Mouse (Mus musculus) midbrain, embryonic 11.5 days (tissue): ENCODE measurements around the gene Tnni2. TPM values are rescaled to one million over a fixed set of nuclear protein-coding genes. Genes with fewer than 3 reads are reported as not detected.

Experiments used
- ATAC-seq: fragments of 200-750 bp; cut with Nextera tagmentation; 2 replicates; pipeline ENCODE4 v1.8.0; 2017; ENCODE audit warnings: moderate TSS enrichment, moderate library complexity; ENCODE audit not compliant: low FRiP score
- DNase-seq: peaks from one replicate; pipeline ENCODE4 v3.0.0; 2015; ENCODE audit warnings: low spot score; ENCODE audit errors: missing footprints
- H3K27ac ChIP-seq: fragments of 300-500 bp; sonication (generic); 2 replicates; pipeline ENCODE4 v1.5.1; 2014; ENCODE audit warnings: low read depth, low read length
- H3K27me3 ChIP-seq: fragments of 300-500 bp; sonication (generic); 2 replicates; pipeline ENCODE4 v1.6.1; 2014; ENCODE audit warnings: mild to moderate bottlenecking, low read length, moderate library complexity, mixed read lengths; ENCODE audit not compliant: control insufficient read depth, insufficient read depth
- H3K36me3 ChIP-seq: fragments of 300-500 bp; sonication (generic); 2 replicates; pipeline ENCODE4 v1.6.1; 2014; ENCODE audit warnings: mild to moderate bottlenecking, low read length, moderate library complexity, mixed read lengths; ENCODE audit not compliant: control insufficient read depth, insufficient read depth
- H3K4me1 ChIP-seq: fragments of 300-500 bp; sonication (generic); 2 replicates; pipeline ENCODE4 v1.6.1; 2014; ENCODE audit warnings: low read length; ENCODE audit not compliant: control insufficient read depth, insufficient read depth
- H3K4me2 ChIP-seq: fragments of 300-500 bp; sonication (generic); 2 replicates; pipeline ENCODE4 v1.6.1; 2014; ENCODE audit warnings: mild to moderate bottlenecking, moderate library complexity
- H3K4me3 ChIP-seq: fragments of 300-500 bp; sonication (generic); 2 replicates; pipeline ENCODE4 v1.5.1; 2014; ENCODE audit warnings: low read depth, low read length
- H3K9ac ChIP-seq: fragments of 300-500 bp; sonication (generic); 2 replicates; pipeline ENCODE4 v1.6.1; 2014; ENCODE audit warnings: low read length
- H3K9me3 ChIP-seq: fragments of 300-500 bp; sonication (generic); 2 replicates; pipeline ENCODE4 v1.6.1; 2016; ENCODE audit warnings: low read length; ENCODE audit not compliant: control insufficient read depth
- WGBS: fragments of 180-500 bp; shearing (Covaris S2); extraction: QIAGEN DNeasy Blood & Tissue Kit; methylation state at CpG from one replicate; pipeline ENCODE4 v1.1.7; 2014; 5-methylcytosine and 5-hydroxymethylcytosine counted together
- polyA plus RNA-seq: library from polyadenylated mRNA; unstranded; fragments of >200 nt; fragmentation: Nextera tagmentation; extraction: Ambion mirVana; gene quantifications from 2 replicates; pipeline ENCODE4 v1.2.1, GENCODE M21; 2014

The Tnni2 gene
- polyA plus RNA-seq, 1 experiment from 2014 or later, result 0.96 TPM

DNA sequence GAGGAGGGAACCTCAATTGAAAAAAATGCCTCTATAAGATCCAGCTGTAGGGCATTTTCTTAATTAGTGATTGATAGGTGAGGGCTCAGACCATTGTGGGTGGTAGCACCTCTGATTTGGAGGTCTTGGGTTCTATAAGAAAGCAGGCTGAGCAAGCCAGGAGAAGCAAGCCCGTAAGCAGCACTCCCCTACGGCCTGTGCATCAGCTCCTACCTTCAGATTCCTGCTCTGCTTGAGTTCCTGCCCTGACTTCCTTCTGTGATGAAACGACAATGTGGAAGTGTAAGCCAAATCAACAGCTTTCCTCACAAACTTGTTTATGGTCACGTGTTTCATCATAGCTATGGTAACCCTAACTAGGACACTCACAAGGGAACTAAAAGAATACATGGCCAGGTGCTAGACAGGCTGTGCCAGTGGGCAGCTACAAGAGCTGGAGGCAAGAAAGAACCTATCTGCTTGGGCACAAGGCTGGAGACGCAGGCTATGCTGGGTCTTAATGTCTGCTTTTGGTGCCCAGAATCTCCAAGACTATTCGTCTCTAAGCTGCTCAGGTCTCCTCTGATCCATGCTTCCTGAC lies 7.5 kb downstream of the Tnni2 start:
- H3K4me1 ChIP-seq, result no peaks in the 10 kb centered on the region
- no peak overlapping the region for H3K4me3 ChIP-seq
- H3K36me3 ChIP-seq, result no peaks in the 10 kb centered on the region
- no peaks in the 10 kb centered on the region for H3K27me3 ChIP-seq
- no peak overlapping the region for H3K27ac ChIP-seq
- DNase-seq, result no peak
- WGBS, result 78% methylated on average over 6 of the region's 6 CpGs
- no peaks in the 10 kb centered on the region for H3K9me3 ChIP-seq
- no peak overlapping the region for H3K4me2 ChIP-seq
- no peak overlapping the region for H3K9ac ChIP-seq
- no peak for ATAC-seq

DNA sequence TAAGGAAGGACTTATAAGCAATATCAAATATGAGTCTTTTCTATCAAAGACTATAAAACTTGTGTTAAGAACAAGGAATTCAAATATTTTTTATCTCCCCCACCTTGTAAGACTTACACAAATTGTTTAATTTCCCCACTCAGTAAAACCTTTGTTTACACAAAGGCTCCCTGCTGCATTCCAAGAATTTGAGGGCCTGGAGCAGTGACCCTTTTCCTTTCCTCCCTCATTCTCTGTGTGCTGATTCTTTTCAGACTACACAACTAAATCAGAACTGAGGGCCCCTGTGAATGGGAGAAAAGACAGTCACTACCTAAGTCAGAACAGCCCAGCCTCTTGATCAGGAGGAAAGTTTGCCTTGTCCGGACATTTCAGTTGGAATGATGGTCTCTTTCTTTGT lies 13.1 kb downstream of the Tnni2 start:
- H3K9me3 ChIP-seq, result no peaks in the 10 kb centered on the region
- DNase-seq (peak; percentile 79), ATAC-seq (no peak)
- no peak overlapping the region for H3K4me3 ChIP-seq
- WGBS, result 10% methylated on average over 1 of the region's 1 CpGs
- no peak overlapping the region for H3K4me2 ChIP-seq
- no peaks in the 10 kb centered on the region for H3K27me3 ChIP-seq
- H3K36me3 ChIP-seq, result no peaks in the 10 kb centered on the region
- peaks cover 7% of the 10 kb centered on the region; the same call in 1 of the 2 replicates for H3K4me1 ChIP-seq
- H3K9ac ChIP-seq, result no peak overlapping the region; the same call in 1 of the 2 replicates
- H3K27ac ChIP-seq, result no peak overlapping the region; the same call in 1 of the 2 replicates

DNA sequence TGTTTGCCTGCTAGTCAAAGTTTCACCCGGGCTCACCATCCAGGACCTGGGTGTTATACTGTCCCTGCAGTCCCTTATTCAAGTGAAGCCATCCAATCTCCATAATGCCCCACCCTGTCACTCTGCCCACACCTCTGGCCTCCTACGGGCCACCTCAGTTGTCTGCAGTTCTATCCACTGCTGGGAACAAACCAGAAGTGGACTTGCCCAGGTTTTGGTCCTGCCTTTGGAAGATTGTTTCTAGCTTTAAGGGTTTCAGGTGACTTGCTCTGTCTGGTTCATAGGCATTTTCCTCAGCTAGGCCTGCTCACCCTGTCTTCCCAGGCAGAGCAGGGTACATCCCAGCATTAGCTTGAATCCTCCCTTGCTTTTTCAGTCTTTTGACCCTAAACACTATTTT lies 13.6 kb downstream of the Tnni2 start:
- H3K9me3 ChIP-seq, result no peaks in the 10 kb centered on the region
- H3K36me3 ChIP-seq, result no peaks in the 10 kb centered on the region
- no peak overlapping the region for H3K4me3 ChIP-seq
- H3K27ac ChIP-seq, result no peak overlapping the region; the same call in 1 of the 2 replicates
- H3K9ac ChIP-seq, result no peak overlapping the region
- no peak overlapping the region for H3K4me2 ChIP-seq
- ATAC-seq, result no peak
- WGBS, result 61% methylated on average over 2 of the region's 2 CpGs
- no peaks in the 10 kb centered on the region for H3K27me3 ChIP-seq
- H3K4me1 ChIP-seq, result peaks cover 7% of the 10 kb centered on the region; the same call in 1 of the 2 replicates
- DNase-seq, result peak; percentile 51

DNA sequence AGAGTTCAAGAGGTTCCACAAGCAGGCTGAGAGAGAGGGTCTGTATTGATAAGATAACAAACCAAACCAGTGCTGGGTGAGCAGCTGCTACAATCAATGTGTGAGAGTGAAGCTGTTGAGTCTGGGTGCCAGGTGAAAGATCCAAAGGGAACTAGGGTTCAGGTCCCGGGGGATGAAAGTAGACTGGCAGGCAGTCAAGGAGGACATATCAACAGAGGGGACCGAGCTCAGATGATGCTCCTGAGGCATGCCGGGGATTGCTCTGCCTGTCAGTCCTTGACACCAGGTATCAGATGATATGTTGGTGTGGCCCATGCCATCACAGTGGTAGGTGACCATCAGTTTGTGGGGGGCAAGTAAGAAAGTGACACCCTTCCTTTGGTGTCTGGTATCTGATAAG lies 15.2 kb downstream of the Tnni2 start:
- Histone ChIP-seq H3K27me3 (no peaks in the 10 kb centered on the region), H3K36me3 (no peaks in the 10 kb centered on the region), H3K4me1 (peaks cover 7% of the 10 kb centered on the region; the same call in 1 of the 2 replicates), H3K4me2 (no peak overlapping the region), H3K9me3 (no peaks in the 10 kb centered on the region), H3K27ac (no peak overlapping the region), H3K4me3 (no peak overlapping the region), H3K9ac (no peak overlapping the region)
- ATAC-seq (0 out of 2 replicates have a peak, but pooled peaks have one; percentile 4), DNase-seq (no peak)
- WGBS, result 75% methylated on average over 3 of the region's 3 CpGs

DNA sequence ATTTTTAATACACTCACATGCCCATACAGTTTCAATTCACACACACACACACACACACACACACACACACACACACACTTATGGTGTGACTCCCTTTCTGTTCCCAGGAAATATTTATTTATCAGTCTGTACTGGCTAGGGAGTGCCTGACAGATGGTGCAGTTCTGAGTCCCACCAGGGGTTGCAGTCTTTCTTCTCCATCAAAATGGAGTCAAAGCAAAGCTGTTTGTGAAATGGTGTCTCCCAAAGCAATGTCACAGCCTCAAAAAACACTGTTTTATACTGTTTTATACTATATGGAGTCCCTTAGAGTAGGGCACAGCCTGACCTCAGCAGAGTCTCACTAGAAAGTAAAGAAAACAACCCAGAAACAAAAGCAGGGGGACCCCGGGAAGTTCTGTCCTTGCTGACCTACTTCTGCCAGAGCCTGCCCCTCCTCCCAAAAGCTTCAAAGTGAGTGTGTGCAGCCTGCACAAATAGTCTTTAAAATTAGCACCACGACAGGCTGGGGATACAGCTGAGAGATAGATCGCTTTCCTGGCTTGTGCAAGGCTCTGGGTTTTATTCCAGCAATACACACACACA lies 15.7 kb downstream of the Tnni2 start:
- 0 out of 2 replicates have a peak, but pooled peaks have one; percentile 46 for ATAC-seq

DNA sequence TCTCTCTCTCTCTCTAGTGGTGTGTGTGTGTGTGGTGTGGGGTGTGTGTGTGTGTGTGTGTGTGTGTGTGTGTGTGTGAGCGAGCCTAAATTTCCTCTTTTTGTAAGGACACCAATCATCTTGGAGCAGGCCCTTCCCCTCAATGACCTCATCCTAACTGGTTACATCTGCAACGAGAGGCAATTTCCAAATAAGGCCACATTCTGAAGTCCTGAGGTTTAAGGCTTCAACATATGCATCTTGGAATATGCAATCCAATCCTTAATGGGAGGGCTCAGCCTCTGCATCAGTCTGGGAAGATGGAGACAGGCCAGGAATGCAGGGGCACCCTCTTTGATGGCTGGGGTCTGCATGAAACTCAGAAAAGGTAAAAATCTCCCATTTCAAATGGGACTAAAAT lies 16.4 kb downstream of the Tnni2 start:
- Histone ChIP-seq H3K4me3 (no peak overlapping the region), H3K36me3 (no peaks in the 10 kb centered on the region), H3K9ac (no peak overlapping the region), H3K4me1 (peaks cover 7% of the 10 kb centered on the region; the same call in 1 of the 2 replicates), H3K4me2 (no peak overlapping the region), H3K27me3 (no peaks in the 10 kb centered on the region), H3K9me3 (no peaks in the 10 kb centered on the region), H3K27ac (no peak overlapping the region)
- ATAC-seq (no peak), DNase-seq (no peak)
- WGBS, result 63% methylated on average over 2 of the region's 2 CpGs

More for the DNA sequence above, 15.7 kb downstream of the Tnni2 start:
- H3K27me3 ChIP-seq, result no peaks in the 10 kb centered on the region
- H3K4me2 ChIP-seq, result no peak overlapping the region
- H3K4me3 ChIP-seq, result no peak overlapping the region
- H3K36me3 ChIP-seq, result no peaks in the 10 kb centered on the region
- H3K4me1 ChIP-seq, result peaks cover 7% of the 10 kb centered on the region; the same call in 1 of the 2 replicates
- WGBS, result 25% methylated on average over 3 of the region's 3 CpGs
- no peaks in the 10 kb centered on the region for H3K9me3 ChIP-seq
- DNase-seq, result peak; percentile 90
- H3K9ac ChIP-seq, result no peak overlapping the region
- H3K27ac ChIP-seq, result no peak overlapping the region

DNA sequence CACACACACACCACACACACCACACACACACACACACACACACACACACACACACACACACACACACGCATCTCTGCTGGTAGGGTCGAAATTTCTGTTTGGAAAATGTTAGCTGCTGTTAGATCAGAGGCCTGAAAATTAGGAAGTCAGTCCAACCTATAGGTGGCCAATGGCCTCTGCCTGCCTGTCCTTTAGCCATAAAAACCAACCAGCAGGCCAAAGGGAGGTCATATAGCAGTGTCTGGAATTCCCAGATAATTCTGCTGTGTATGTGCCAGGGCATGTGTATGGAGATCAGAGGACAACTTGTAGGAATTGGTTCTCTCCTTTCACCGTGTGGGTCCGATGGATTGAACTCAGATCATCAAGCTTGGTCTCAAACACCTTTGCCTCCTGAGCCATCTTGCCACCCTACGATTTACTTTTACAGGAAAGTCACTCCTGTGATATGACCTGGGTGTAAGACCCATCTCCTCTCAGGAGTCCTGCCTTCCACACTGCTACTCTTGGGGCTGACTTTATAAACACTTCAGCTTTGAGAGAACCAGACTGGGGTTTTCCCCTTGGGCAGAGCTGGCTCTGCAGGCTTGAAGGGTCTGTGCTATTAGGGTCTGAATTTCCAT lies 17.2 kb downstream of the Tnni2 start:
- no peaks in the 10 kb centered on the region for H3K9me3 ChIP-seq
- 90% methylated on average over 5 of the region's 5 CpGs for WGBS
- peak; percentile 78 for DNase-seq
- no peak overlapping the region for H3K27ac ChIP-seq
- no peaks in the 10 kb centered on the region for H3K36me3 ChIP-seq
- no peak overlapping the region for H3K4me2 ChIP-seq
- no peak overlapping the region for H3K4me3 ChIP-seq
- ATAC-seq, result no peak
- H3K27me3 ChIP-seq, result no peaks in the 10 kb centered on the region
- H3K9ac ChIP-seq, result no peak overlapping the region
- H3K4me1 ChIP-seq, result peaks cover 7% of the 10 kb centered on the region; the same call in 1 of the 2 replicates

DNA sequence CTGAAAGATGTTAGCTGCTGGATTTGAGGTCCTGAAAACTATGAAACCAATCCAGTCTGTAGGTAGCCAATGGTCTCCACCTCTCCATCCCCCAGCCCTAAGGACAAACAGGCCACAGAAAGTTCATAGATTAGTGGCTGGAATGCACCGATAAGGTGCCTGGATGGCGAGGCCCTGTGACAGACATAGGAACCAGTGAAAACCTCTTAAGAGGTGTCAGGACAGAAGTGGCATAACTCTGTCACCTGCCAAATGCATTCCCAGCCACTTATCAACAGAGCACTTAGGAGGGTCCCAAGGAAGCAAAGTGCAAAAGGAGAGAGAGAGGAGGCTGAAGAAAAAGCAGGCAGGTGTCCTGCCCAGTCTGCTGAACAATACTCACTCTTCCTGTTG lies 17.7 kb downstream of the Tnni2 start:
- DNase-seq, result no peak
- no peak overlapping the region for H3K4me3 ChIP-seq
- no peaks in the 10 kb centered on the region for H3K9me3 ChIP-seq
- H3K27me3 ChIP-seq, result no peaks in the 10 kb centered on the region
- 91% methylated on average over 2 of the region's 2 CpGs for WGBS
- no peak overlapping the region for H3K27ac ChIP-seq
- H3K4me2 ChIP-seq, result no peak overlapping the region
- no peaks in the 10 kb centered on the region for H3K36me3 ChIP-seq
- ATAC-seq, result no peak
- peaks cover 7% of the 10 kb centered on the region; the same call in 1 of the 2 replicates for H3K4me1 ChIP-seq
- H3K9ac ChIP-seq, result no peak overlapping the region

DNA sequence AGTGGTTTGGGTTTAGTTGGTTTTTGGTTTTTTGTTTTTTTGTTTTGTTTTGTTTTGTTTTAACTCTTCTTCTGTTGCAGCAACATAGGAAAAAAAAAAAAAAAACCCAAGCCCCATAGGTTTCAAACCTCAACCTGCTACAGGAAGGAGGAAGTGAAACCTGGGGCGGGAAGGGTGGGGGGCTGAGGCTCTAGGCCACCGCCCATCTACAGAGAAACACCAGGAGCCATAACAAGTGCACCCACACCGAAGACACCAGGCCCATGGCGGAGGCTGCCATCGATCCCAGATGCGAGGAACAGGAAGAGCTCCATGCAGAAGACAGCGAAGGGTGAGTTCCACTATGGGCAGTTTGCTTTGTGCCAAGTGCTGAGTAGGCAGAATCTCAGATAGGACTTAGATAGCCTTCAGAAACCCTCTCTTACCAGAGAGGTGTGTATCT lies 19.0 kb downstream of the Tnni2 start, which contains the start of gene Lsp1:
Gene Lsp1 (plus strand): TSS at position 174 of the 442 bp plus-strand sequence.
- H3K9me3 ChIP-seq, result no peaks in the 10 kb centered on the region
- H3K4me2 ChIP-seq, result no peak within 1 kb of the TSS
- no peak within 1 kb of the TSS for H3K9ac ChIP-seq
- WGBS, result 93% methylated on average over 7 of the region's 7 CpGs
- peaks cover 7% of the 10 kb centered on the region; the same call in 1 of the 2 replicates for H3K4me1 ChIP-seq
- H3K4me3 ChIP-seq, result no peak within 1 kb of the TSS
- no peaks in the 10 kb centered on the region for H3K27me3 ChIP-seq
- H3K36me3 ChIP-seq, result no peaks in the 10 kb centered on the region
- ATAC-seq, result no peak
- DNase-seq, result no peak
- no peak within 1 kb of the TSS for H3K27ac ChIP-seq
